Mouse (Mus musculus) megakaryocyte-erythroid progenitor cell, adult 5-6 weeks (primary cell): ENCODE measurements around the gene Tnfrsf13c. TPM values are rescaled to one million over a fixed set of nuclear protein-coding genes. Genes with fewer than 3 reads are reported as not detected.

Experiments used
- ATAC-seq: replicated peaks from 2 replicates; pipeline ENCODE4 v1.8.0; 2016; ENCODE audit warnings: mild to moderate bottlenecking, inconsistent platforms; ENCODE audit not compliant: severe bottlenecking, poor library complexity, low FRiP score, low TSS enrichment
- total RNA-seq, 2 experiments: library from RNA; stranded (forward) in 1 of 2; stranded (reverse) in 1 of 2; fragments of 200-1000, 215-1000 nt in 1 of 2; fragments of >200 nt in 1 of 2; fragmentation: Nextera tagmentation in 1 of 2; gene quantifications; 2 replicates each; pipeline ENCODE4 v1.2.3; 2014 to 2017

The Tnfrsf13c gene
- total RNA-seq, 2 experiments from 2014 or later = 0.75 to 1.2 TPM

DNA sequence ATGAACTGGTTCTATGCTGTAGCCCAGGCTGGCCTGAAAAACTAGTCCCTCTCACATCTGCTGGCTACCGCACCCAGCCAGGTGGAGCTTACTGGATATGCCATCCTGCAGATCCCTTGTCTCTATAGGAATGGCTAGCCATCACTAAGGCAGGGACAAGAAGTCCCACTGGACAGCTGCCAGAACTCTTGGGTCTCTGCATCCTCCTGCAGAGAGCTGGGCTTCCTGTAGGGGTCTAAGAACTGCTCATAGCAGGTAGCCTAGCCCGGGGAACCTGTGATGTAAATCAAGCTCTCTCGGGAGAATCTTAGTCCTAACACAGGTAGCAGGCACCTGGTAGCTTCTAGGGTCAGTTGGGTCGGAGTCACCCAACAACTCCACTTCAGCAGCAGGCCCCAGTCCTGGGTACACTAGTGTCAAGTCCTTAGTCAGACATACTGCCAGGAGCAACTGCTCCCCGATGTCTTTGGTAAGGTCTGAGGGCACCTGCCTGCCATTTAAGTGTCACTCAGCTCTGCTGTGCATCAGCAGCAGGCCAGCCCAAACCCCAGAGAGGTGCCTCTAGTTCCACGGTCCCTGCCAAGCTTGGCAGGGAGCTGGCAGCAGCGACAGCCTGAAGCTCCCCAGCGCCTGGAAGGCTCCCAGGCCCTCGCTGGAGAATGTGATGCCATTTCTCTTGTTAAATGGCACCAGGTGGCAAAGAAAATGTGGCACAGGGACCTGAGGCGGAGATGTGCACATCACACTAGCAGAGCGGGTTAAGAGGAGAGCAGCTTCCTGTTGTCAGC lies 7.6 kb upstream of the Tnfrsf13c start:
- ATAC-seq = no peak

DNA sequence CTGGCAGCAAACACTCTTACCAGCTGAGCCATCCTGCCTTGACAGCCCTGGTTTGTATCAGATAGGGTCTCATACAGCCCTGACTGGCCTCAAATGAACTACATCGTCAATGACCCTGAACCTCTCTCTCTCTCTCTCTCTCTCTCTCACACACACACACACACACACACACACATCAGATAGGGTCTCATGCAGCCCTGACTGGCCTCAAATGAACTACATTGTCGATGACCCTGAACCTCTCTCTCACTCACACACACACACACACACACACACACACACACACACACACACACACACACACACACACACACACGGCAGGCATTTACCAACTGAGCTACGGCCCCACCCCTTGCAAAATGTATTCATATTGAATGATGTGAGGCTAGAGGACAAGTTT lies 6.9 kb upstream of the Tnfrsf13c start:
- ATAC-seq = no peak

DNA sequence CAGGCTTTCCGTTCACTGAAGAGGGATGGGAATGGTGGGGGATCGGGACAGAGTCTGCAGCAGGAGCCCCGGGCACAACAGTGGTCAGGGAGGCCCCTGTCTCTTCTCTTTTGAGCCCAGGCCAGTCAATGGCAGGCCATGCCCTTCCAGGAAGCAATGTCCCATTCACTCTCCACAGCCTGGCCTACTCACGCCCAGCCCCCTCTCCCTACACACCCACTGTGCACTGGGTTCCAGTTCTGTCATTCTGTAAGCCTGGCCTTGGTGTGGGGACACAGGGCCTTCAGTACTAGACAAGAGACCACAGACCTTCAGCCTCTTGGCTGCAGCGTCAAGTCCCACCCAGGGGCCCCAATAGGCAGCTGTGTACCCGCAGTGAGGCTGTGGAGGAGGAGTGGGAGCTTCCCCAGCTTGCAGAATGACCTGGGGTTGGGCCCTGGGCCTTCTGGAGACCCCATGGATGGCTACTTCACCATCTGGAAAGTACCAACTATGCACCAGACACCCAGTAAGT lies 6.0 kb upstream of the Tnfrsf13c start:
- ATAC-seq = no peak

DNA sequence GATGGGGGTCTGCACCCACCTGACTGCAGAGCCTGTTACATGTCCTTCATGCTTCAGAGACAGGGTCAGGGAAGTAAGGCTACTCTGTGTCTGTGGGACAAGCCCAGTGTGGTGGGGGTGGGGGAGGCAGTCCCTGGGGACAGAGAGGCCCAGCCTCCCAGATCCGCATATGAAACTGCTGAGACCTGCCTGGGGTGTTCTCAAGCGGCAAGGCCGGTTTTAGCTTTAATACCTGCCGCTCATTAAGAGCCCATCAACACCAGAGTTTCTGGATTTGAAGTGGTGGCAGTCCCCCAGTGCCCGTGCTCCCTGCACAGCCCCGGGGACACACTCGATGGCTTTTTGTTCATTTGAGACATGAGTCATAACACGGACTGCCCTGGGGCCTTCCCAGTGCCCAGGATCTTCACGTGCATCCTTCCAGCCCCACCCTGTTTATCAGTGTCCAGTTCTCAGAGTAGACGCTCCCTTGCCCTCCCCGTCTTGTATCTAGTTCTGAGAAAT lies 5.4 kb upstream of the Tnfrsf13c start:
- no peak for ATAC-seq

DNA sequence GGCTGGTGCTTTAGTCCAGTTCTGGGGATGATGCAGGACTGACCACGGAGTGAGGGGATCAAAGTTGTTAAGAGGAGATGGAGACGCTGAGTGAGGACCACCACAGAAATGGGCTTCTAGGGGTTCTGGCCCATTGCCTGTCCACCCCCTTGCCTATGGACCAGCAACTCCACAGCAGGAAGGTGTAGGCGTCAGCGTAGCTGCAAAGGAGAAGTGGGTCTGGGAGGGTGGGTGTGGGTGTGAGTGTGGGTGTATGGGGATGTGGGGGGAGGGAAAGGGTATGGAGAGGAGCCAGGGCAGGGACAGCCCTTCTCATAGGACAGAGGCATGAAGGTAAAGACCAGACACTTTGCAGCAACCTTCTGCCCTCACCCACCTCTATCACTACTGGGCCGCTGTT lies 1.6 kb upstream of the Tnfrsf13c start:
- no peak for ATAC-seq

DNA sequence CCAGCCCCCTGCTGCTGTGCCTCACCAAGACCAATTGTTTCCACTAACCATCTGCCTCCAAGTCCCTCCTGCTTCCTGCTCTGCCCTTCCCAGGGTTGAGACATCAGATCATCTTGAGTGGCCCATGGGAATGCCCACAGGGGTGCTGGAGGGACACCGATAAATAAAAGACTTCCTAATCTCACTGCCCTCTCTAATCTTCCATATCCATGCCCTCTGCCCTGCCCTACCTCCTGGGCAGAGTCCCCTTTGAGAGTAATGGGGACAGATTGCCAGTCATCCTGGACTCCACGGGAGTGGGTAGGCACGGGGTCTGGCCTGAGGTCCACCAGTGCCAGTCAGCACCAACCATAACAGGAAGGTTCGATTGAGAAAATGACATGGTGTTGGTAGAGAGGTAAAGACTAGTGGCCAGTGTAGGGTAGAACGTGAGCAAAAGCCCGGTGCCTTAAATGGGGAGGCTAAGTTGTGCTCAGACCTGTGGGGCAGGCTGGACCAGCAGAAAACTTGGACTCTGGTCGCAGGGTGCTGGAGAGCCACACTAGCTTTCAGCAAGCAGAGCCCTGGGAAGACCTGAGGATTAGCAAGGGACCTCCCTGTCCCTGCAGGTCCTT lies 540 bp upstream of the Tnfrsf13c start:
- ATAC-seq = peak; percentile 30

DNA sequence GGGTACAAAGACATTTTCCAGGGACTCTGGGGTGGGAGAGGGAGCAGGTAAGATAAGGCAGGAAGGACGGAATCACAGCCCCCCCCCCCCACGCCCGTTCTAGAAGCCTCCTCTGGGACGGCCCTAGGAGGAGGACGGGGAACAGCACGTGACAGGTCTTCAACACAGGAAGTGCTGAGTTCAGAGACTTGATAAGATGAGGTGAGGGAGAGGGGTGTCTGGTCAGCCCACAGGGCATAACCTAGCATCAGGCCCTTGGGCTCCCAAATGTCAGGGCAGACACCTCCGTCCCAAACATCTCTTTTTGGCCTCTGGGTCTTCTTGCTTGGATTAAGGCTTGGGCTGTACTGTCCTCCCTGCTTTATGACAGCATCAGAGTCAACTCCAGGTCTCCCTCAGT lies 918 bp downstream of the Tnfrsf13c start:
- no peak for ATAC-seq

DNA sequence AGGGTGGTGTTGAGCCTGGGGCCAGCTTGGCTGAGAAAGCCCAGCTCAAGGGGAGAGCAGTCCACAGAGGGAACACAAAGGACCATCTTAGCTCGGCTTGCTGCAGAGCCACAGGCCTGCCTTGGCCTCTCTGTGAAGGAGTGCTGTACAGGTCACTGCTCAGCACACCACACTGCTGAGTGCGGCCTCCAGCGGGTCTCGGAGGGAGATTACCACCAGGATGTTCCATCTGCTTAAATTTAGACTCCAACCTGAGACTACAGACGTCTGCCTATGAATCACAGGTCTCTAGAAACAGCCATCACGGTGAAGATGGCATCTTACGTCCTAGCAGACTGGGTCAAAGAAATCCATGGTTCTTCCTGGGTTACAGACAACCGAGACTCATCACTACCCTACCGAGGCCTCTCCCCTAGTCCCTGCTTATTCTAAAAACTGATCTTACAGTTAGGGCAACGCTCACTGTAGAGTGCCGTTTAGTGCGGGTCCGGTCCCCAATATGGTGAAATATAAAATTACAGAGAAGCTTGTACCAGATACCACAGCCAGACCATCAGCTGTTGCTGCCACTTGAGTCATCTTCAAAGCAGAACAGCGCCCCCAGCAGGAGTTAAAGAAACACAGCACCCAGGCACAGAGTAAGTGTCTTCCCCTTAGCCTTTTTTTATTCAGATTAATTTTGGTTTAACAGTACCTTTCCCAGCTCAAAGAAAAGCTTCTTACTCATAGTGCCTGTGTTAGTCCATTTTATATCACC lies 2.9 kb downstream of the Tnfrsf13c start:
- no peak for ATAC-seq

DNA sequence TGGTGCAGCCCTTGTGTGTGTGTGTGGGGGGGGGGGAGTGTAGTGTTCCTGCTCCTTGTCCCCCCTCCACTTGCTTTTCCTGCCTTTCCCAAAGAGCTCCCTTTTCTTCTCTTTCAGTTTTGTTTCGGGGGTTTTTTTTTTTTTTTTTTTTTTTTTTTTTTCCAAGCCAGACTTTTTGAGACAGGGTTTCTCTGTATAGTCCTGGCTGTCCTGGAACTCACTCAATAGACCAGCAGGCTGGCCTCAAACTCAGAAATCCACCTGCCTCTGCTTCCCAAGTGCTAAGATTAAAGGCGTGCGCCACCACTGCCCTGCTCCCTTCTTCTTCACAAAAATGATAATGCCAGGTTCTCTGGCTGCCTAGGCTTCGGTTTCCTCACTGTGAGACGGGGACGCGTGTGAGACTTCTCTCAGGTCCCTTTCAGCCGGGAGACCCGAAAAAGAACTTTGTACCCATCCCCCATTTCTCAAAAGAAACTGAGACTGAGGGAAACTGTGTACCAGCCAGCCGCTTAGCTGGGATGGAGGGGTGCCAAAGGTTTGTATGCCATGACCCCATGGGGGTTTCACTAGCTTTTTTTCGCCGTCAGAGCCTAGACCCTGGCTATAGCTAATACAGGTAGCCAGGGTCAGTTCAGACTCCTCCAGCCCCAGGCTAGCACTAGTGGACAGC lies 4.0 kb downstream of the Tnfrsf13c start:
- ATAC-seq = no peak

DNA sequence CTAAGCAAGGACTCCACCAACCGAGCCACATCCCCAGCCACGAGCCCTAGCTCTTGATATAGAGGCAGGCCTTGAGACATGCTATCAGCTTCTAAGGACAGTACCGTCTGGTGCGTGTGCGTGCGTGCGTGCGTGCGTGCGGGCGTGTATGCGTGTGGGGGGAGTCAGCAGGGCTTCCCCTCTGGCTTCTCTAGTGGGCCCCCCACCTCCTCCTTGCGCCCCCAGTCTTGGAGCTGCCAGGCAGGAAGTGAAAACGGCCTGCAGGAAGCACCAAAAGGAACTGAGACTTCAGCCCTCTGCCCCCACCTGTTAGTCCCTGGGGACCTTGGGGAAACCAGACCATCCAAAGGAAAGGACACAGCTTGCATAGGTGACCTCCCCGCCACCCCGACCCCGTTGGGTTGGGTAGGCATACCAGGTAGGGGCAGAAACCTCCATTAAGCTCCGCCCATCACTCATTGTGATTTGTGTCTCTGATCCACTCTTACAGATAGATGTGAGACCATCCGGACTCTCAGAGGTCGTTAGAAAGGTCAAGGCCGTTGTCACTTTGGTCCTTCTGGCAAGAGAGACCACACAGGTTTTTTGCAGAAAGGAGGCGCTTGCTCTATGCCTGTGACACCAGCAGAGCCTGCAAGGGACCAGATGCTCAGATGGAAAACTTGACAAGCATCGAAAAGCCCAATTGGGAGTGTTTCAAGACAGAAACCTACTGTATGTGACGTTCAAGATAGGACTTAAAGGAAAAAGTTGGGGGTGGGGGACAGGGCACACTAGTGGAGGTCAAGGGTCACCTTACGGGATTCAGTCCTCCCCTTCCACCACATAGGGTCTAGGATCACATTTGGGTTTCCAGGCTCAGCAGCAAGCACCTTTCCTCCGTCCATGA lies 5.1 kb downstream of the Tnfrsf13c start:
- ATAC-seq = no peak

DNA sequence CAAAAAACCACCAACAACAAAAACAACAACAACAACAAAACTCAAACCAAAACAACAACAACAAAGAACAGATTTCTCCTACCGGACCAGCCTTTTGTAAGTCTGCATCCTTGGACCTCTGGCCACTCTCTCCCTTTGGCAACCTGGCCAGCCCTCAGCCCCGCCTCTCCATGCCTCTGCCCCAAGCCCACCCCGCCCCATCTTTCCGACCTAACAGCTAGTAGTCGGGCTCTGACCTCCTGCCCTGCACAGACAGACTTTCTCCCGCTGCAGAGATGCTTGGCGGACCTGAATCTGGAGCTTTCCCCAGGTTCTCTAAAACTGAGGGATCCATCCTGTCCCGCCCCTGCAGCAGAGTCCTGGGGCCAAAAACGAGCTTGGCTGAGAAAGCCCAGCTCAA lies 6.2 kb downstream of the Tnfrsf13c start:
- no peak for ATAC-seq

DNA sequence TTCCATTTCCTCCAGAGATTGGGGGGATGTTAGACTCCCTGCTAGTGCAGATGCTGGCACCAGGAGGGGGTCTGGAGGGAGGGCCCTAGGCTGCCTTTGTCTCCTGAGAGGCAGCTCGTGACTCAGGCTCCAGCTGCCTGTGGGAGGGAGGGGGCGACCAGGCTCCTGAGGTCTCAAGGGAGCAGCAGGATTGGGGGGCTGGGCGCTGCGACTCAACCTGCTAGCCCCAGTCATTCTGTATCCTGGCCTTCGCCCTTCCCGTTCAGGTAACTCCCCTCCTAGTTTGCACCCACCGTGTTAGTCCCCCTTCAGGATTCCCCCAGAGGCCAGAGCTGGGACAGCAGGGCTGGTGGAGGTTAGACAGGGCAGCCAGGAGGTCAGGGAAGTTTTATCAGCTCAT lies 7.1 kb downstream of the Tnfrsf13c start:
- 0 out of 2 replicates have a peak, but pooled peaks have one; percentile 53 for ATAC-seq

DNA sequence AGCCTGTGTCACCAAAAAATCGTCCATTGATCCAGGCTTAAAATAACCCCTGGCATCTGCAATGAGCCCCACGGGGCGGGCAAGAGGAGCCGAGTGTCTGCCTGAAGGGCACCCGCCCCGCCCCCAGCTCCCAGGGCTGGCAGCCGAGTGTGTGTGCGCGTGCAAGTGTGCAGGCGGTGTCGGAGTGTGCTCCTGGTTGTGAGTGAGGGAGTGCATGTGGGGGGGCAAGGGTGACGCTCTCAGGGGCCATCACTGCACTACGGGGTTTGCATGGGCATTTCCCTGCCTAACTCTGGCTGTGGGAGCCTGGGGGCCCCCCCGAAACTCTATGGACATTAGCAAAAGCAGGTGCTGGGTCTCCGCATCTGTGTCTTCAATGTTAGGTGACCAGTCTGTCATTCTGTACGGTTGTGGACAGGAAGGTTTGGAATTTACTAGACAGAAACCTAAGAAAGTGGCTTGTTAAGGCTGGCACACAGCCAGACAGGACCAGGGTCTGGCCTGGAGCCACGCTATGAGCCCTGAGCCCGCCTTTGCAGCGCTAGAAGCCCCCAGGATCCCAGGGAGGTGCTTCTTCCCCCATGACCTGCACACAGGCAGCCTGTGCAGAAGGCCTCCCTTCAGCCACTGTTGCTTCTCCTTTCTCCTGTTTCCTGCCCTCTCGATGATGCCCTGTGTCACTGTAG lies 7.9 kb downstream of the Tnfrsf13c start:
- ATAC-seq = no peak

DNA sequence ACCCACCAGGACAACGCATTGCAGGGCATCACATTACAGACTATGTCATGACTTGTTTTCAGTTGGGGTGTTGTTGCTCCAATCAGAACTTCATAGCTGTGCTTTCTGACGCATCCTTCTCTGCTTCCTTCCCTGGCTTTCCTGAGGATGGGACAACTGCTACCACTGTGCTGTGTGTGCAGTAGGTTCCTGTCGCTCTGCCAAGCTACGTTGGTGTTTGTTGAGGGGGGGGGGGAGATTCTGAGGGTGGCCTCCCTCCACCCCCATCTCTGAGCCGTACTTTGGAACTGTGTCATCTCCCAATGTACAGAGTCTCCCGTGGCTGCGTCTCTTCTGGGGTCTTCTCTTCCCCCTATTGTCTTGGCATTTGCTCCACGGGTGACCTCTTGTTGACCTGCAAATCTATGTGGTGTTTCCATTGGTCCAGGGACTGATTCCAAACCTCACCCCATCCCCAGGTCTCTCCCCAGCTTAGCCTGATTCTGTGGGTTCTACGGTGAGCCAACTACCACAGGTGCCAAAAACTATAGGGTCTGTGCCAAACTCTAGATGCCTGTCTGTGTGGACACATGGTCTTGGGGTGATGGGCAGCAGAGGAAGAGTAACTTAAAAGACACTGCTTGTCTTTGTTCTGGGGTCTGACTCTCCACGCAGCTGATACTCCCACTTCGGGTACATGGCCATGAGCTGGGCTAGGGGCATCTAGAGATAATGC lies 8.7 kb downstream of the Tnfrsf13c start:
- no peak for ATAC-seq

DNA sequence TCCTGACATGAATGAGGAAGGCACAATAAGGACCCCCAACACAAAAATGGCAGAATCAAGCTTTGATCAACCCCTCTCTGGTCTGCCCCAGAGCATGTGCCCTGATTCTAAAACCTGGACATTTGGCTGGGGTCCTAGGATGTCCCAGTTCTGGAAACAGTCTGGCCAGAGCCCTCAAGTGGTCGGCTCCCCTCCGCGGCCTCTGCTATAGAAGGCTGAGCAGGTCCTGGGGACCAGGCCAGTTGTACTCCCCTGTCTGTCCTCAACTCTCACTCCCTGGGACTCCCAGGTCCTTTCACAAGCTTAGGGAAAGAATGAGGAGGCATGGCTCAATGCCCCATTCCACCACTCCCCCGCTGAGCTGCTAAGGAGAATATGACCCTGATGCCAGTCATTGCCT lies 10.9 kb downstream of the Tnfrsf13c start:
- no peak for ATAC-seq

DNA sequence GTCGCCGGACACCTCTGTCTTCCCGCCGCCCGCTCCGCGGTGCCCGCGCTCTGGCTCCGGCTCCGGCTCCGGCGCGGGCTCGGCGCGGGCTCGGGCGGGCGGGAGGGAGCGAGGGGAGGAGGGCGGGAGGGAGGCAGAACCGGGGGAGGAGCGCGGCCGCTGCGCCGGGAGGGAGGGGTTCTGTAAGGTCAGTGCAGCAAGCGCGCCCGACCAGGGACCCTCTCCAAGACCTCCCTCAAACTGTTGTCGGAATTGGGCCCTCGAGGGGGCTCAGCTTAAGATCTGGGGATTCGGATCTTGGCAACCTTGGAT lies 11.5 kb downstream of the Tnfrsf13c start, which contains the start of gene Shisa8:
TSS of gene Shisa8 (minus strand) at position 64 of the 312 bp plus-strand sequence.
- no peak for ATAC-seq

DNA sequence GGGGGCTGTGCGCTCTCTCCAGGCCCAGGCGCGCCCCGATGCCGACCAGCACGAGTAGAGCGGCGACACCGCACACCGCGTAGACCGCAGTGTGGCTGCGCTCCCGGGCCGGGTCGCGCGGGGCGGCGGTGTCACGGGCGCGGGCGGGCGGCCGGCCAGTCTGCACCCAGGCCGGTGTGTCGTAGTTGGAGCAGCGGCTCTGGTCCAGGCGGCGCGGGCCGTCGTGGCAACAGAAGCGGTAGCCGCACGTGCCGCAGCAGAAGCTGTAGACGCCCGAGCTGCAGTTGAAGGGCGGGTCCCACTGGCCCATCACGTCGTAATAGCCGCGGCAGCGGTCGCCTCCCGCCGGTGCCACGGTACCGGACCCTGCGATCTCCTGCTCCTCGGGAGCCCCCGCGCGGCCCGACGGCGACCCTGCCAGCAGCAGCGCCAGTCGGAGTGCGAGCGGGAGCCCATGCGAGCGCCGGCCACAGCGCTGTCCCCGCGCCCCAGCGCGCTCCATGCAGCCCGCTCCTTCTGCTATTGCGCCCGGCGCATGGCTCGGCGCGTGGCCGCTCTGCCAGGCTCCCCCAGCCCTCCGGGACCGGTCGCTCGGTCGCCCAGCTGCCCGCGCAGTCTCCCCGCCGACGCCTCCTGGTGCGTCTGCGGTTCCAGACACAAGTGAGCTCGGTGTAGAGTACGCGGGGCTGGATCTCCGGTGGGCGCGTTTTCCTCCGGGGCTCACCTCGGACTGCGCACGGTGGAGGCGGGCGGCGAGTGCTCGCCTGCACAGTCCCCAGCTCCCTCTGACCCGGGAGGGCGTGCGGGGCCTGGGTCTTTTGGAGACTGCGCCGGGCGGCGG lies 12.0 kb downstream of the Tnfrsf13c start:
- no peak for ATAC-seq
